Comparison of ENCODE assay signal across 9 mouse cellular contexts in genomic region chr8:12041662-12042061, GRCm38 (mm10).
A peak's percentile ranks its signal among the peaks of the same experiment; 100 is the strongest.
DNase-seq lines count a peak whose midpoint lies in the region; ATAC-seq and TF ChIP-seq lines count a peak whose summit lies in the region.
"Had no signal": no experiment of that assay in that cellular context is flagged by ENCODE, and none has a peak within 500 bp of the region (broad histone marks: within the 10 kb centered on the region; RNA-seq: fewer than 3 reads in every experiment).

No protein-coding gene starts in this region.

- peak overlapping the region; percentile 4 for H3K4me2 ChIP-seq in heart, embryonic 16.5 days (ENCODE audit: low read depth, low read length)
- H3K4me2 ChIP-seq in liver, embryonic 14.5 days (ENCODE audit: low read depth): no peak overlapping the region
- no peak overlapping the region for H3K4me2 ChIP-seq in forebrain, embryonic 15.5 days (replicated peaks)

- H3K27ac ChIP-seq in heart, embryonic 16.5 days (ENCODE audit: low read length): no peak overlapping the region
- no peak overlapping the region for H3K27ac ChIP-seq in liver, embryonic 14.5 days
- H3K27ac ChIP-seq in forebrain, embryonic 15.5 days (replicated peaks): no peak overlapping the region

- H3K36me3 ChIP-seq in heart, embryonic 16.5 days (ENCODE audit: control insufficient read depth, insufficient read depth): no peaks in the 10 kb centered on the region
- no peaks in the 10 kb centered on the region for H3K36me3 ChIP-seq in liver, embryonic 14.5 days (replicated peaks; ENCODE audit: control insufficient read depth, insufficient read depth, low read depth)
- H3K36me3 ChIP-seq in forebrain, embryonic 15.5 days: no peaks in the 10 kb centered on the region

- H3K9ac ChIP-seq in heart, embryonic 16.5 days (ENCODE audit: low read length): no peak overlapping the region
- H3K9ac ChIP-seq in liver, embryonic 14.5 days (replicated peaks): no peak overlapping the region
- no peak overlapping the region for H3K9ac ChIP-seq in forebrain, embryonic 15.5 days (replicated peaks)

- WGBS in heart, embryonic 16.5 days: 48% methylated on average over 6 of the region's 6 CpGs
- WGBS in liver, embryonic 14.5 days (ENCODE audit: insufficient replicate concordance): 30% methylated on average over 6 of the region's 6 CpGs
- WGBS in forebrain, embryonic 15.5 days: 81% methylated on average over 6 of the region's 6 CpGs

- H3K4me3 ChIP-seq in heart, embryonic 16.5 days (ENCODE audit: low read length): no peak overlapping the region
- H3K4me3 ChIP-seq in liver, embryonic 14.5 days (ENCODE audit: insufficient read depth in 1 of 2, low read depth in 2 of 2, low read length in 2 of 2): no peak overlapping the region
- no peak overlapping the region for H3K4me3 ChIP-seq in forebrain, embryonic 15.5 days

- H3K9me3 ChIP-seq in heart, embryonic 16.5 days (replicated peaks; ENCODE audit: control insufficient read depth, low read length): no peaks in the 10 kb centered on the region
- H3K9me3 ChIP-seq in liver, embryonic 14.5 days (ENCODE audit: control insufficient read depth, low read length): no peaks in the 10 kb centered on the region
- no peaks in the 10 kb centered on the region for H3K9me3 ChIP-seq in forebrain, embryonic 15.5 days

- H3K27me3 ChIP-seq in heart, embryonic 16.5 days (ENCODE audit: control insufficient read depth, insufficient read depth, low read length): no peaks in the 10 kb centered on the region
- H3K27me3 ChIP-seq in liver, embryonic 14.5 days (ENCODE audit: control insufficient read depth, insufficient read depth, low read length): no peaks in the 10 kb centered on the region
- H3K27me3 ChIP-seq in forebrain, embryonic 15.5 days: no peaks in the 10 kb centered on the region

- ATAC-seq in heart, embryonic 16.5 days (replicated peaks; ENCODE audit: extremely low read depth, insufficient read depth, low FRiP score): no peak; the same call in 1 of the 2 replicates
- peak; percentile 20 for ATAC-seq in granulocyte monocyte progenitor cell, adult 5-6 weeks (replicated peaks; ENCODE audit: poor library complexity, severe bottlenecking)
- peak; percentile 39; the same call in 1 of the 2 replicates for ATAC-seq in liver, embryonic 14.5 days (ENCODE audit: insufficient read depth)
- ATAC-seq in forebrain, embryonic 15.5 days (replicated peaks): no peak

- no peak for DNase-seq in heart, postnatal 36 days
- no peak for DNase-seq in liver, embryonic 14.5 days (ENCODE audit: low read depth in 3 of 3, low spot score in 3 of 3)
- peak; percentile 30 for DNase-seq in lung, postnatal 14 days
- no peak for DNase-seq in spleen, postnatal 36 days (ENCODE audit: low spot score in 2 of 2)
- DNase-seq in cerebellum, adult 11 months: no peak
- DNase-seq: cerebellum, adult 9-10 months had no signal

- intact Hi-C loops in heart, postnatal 36 days (cut with DNase I): no loop called here

- no peak for TF ChIP-seq CTCF in liver, embryonic 14.5 days (IDR thresholded peaks at IDR 0.05; ENCODE audit: low read depth)

- peaks cover 11% of the 10 kb centered on the region for H3K4me1 ChIP-seq in heart, embryonic 16.5 days (ENCODE audit: control insufficient read depth, insufficient read depth, low read length)
- 0 out of 4 replicates have a peak, but pooled peaks cover 0 to 4% of the 10 kb centered on the region in 2 experiments for H3K4me1 ChIP-seq in liver, embryonic 14.5 days (replicated peaks; ENCODE audit: control insufficient read depth in 2 of 2, insufficient read depth in 2 of 2, low read length in 1 of 2)
- no peaks in the 10 kb centered on the region for H3K4me1 ChIP-seq in forebrain, embryonic 15.5 days

- no peak for TF ChIP-seq EP300 in liver, embryonic 14.5 days (IDR thresholded peaks at IDR 0.05; ENCODE audit: low read depth)

Comparison
In these comparisons a context has a peak if more than half of its experiments do, and no peak if none do; other contexts are left out.
1. ATAC-seq: peak in granulocyte monocyte progenitor cell, adult 5-6 weeks (single experiment) and liver, embryonic 14.5 days (single experiment); none in heart, embryonic 16.5 days (single experiment) and forebrain, embryonic 15.5 days (single experiment).